Mouse (Mus musculus): Measurements from ENCODE around the gene Tnfrsf19.

DNA sequence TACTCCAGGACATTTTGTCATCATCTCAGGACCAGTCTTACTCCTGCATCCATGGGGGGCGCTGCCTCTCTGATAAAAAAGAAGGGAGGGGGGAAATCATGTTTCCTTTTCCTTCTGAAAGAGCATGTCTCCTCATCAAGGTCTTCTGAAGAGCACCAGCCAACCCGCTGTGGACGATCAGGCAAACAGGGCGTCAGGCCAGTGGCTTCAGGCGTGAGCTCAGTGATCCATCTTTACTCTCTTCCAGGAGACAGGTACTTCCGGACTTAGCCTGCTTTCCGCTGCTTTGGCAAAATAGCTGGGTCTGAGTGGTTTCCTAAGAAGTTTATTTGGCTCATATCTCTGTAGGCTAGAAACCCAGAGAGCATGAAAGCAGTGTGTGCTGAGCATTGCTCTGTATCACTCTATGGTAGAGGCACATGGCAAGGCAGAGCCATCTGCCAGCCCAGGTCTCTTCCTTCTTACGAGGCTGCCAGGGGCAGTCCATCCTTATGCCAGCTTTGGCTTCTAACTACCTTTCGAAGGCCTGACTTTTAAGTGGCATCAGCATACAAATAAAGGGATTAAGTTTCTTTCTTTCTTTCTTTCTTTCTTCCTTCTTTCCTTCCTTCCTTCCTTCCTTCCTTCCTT lies 13.1 kb upstream of the Tnfrsf19 start:
- TF ChIP-seq POLR2A (IDR thresholded peaks at IDR 0.05; ENCODE audit: control insufficient read depth, low read depth, low read length) (no peak), CTCF (IDR thresholded peaks at IDR 0.05; ENCODE audit: control insufficient read depth, insufficient read depth, insufficient replicate concordance, low read depth, low read length) (no peak)
